Mouse (Mus musculus) brain, embryonic 14.5 days (tissue): ENCODE measurements at regions not wholly inside any gene's neighbourhood (a gene's known extent, or its start where the extent isn't known, plus 50 kb on each side); places are given as distances from the start of the nearest gene placed in this dataset.

Source experiments
- CTCF ChIP-seq: fragments of 200-500 bp; IDR thresholded peaks from 2 replicates; pipeline ENCODE4 v1.5.1; 2012; ENCODE audit warnings: inconsistent platforms, mild to moderate bottlenecking, moderate library complexity, borderline replicate concordance; ENCODE audit not compliant: insufficient read depth, insufficient read length; ENCODE audit errors: extremely low read depth
- POLR2A ChIP-seq: fragments of 200-500 bp; IDR thresholded peaks from 2 replicates; pipeline ENCODE4 v1.6.1; 2012; ENCODE audit warnings: mild to moderate bottlenecking, inconsistent platforms, borderline replicate concordance; ENCODE audit not compliant: poor library complexity, insufficient read depth, insufficient read length, severe bottlenecking; ENCODE audit errors: extremely low read depth

GRCm38 (mm10) chr1:137141372-137141771 lies 181.1 kb upstream of the Nr5a2 start:
- TF ChIP-seq POLR2A, result no peak
- TF ChIP-seq CTCF, result no peak
